Mouse (Mus musculus): ENCODE results near the gene Lamc2. TPM values are rescaled to one million over a fixed set of nuclear protein-coding genes. Genes with fewer than 3 reads are reported as not detected.

Lamc2 gene
- polyA plus RNA-seq, 1 experiment, result 37.5 TPM

DNA sequence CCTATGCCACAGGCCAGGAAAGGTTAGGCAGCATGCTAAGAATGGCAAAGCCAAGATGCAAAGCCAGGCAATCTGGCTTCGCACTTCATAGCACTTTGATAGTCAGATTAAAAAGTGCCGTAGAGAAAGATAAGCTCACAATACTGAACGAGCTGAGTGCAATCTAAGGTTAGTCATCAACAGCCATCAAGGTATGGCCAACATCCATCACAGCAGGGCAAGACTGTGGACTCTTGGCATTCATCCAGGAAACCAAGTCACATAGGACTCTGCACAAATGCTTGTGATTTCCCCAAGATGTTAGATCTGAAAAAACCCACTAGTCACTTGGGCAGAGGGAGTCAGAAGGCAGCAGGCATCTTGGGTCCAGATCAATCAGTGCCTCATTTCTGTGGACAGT is 1.8 kb upstream of the Lamc2 start:
- 69% methylated on average over 3 of the region's 3 CpGs for WGBS
- H3K4me1 ChIP-seq (ENCODE audit: control insufficient read depth, insufficient read depth, low read length), result peaks cover 3% of the 10 kb centered on the region; the same call in 1 of the 2 replicates
- no peak for DNase-seq
- no peak for TF ChIP-seq POLR2A (IDR thresholded peaks at IDR 0.05; ENCODE audit: borderline replicate concordance, extremely low read depth, low read depth, low read length)
- no peak for TF ChIP-seq CTCF (IDR thresholded peaks at IDR 0.05; ENCODE audit: insufficient read depth, low read length)
- no peak overlapping the region for H3K4me3 ChIP-seq (replicated peaks; ENCODE audit: extremely low read depth, low read depth, low read length)

DNA sequence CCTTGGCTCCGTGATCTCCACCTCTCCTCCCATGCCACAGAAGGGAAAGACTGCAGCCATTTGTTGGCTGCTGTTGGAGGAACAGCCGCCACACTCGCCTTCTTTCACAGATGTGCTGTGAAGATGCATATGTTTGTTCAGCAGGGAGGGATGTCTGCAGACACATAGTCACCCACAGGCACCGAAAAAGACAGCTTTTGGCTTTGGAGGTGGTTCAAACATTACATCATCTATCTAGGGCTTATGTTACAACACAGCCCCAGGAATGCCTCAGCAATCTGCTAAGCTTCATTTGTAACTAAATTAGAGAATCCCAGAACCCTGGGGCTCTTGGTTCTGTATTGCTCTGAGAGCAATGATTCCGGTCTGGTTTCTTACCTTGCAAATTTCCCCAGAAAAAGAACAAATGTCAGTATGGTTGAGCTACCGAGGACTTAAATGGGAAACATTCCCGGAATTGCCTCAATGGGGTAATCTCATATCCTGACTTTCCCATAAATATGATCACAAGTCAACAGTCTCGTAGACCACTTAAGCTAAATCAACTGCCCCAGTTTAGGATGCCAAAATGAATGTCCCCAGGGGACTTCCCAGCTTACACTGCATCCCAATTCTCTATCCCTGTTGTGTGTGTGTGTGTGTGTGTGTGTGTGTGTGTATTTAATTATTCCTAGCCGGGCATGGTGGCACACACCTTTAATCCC is 5.5 kb downstream of the Lamc2 start:
- TF ChIP-seq POLR2A (IDR thresholded peaks at IDR 0.05; ENCODE audit: borderline replicate concordance, extremely low read depth, low read depth, low read length) (no peak), CTCF (IDR thresholded peaks at IDR 0.05; ENCODE audit: insufficient read depth, low read length) (no peak)
- Histone ChIP-seq H3K4me3 (replicated peaks; ENCODE audit: extremely low read depth, low read depth, low read length) (no peak overlapping the region), H3K4me1 (ENCODE audit: control insufficient read depth, insufficient read depth, low read length) (peaks cover 3% of the 10 kb centered on the region; the same call in 1 of the 2 replicates)
- WGBS, result 62% methylated on average over 9 of the region's 9 CpGs
- no peak for DNase-seq

DNA sequence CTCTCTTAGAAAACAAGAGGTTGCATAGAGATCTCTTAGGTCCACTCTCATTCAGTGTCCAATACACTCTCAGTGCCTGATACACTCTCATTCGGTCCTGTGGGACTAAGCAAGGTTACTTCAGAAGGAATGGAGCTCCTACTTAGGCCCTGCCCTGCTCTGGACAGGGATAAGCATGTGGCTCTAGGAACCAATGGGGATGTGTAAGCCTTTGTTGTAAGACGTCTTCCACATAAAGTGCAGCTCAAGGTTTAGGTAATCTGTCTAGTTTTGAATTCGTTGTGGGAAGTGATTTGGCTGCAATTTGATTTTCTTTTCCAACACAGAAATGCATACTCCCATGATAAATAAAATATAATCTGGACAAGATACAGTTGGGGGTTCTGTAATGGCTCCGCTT is 6.1 kb downstream of the Lamc2 start:
- H3K4me1 ChIP-seq (ENCODE audit: control insufficient read depth, insufficient read depth, low read length), result no peaks in the 10 kb centered on the region
- no peak overlapping the region for H3K4me3 ChIP-seq (replicated peaks; ENCODE audit: extremely low read depth, low read depth, low read length)
- 82% methylated on average over 4 of the region's 4 CpGs for WGBS
- DNase-seq, result no peak
- TF ChIP-seq CTCF (IDR thresholded peaks at IDR 0.05; ENCODE audit: insufficient read depth, low read length) (no peak), POLR2A (IDR thresholded peaks at IDR 0.05; ENCODE audit: borderline replicate concordance, extremely low read depth, low read depth, low read length) (no peak)

DNA sequence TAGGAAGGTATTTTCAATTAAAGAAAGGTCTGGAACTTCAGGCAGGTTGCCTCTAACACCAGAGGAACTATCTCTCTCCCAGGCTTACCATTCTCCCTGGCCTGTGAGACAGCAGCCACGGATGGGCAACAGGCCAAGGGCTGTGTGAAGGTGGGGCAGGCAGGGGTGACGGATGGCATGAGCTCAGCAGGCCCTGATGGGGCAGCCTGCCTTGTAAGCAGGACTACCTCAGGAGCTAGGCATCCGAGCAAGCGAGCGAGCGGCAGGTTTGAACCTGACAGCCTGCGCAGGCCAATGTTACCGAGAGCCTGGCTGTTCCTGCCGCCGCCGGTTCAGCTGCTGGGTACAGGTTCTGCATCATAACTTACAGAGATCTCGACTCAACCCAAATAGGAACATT is 11.4 kb downstream of the Lamc2 start:
- peak; percentile 44 for DNase-seq

DNA sequence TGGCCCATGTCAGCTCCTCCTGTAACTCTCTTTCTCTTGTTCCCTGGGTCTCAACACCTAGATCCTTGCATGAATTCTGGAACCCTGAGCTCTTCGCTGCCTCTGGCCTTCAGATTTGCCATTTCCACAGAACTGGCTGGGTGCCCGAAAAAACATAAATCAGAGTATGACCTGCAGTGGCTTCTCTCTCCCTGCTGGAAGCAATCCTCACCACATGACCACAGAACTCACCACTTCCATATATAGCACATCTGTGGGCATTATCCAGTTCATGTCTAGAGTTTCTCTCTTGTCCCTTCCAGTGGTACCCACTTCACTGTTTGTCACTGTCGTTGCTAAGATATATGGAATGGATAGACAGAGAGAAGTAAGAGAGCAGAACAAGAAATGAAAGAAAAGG is 13.0 kb downstream of the Lamc2 start:
- DNase-seq, result no peak
- H3K4me3 ChIP-seq (replicated peaks; ENCODE audit: extremely low read depth, low read depth, low read length), result no peak overlapping the region
- TF ChIP-seq POLR2A (IDR thresholded peaks at IDR 0.05; ENCODE audit: borderline replicate concordance, extremely low read depth, low read depth, low read length) (no peak), CTCF (IDR thresholded peaks at IDR 0.05; ENCODE audit: insufficient read depth, low read length) (no peak)
- 39% methylated on average over 3 of the region's 3 CpGs for WGBS
- H3K4me1 ChIP-seq (ENCODE audit: control insufficient read depth, insufficient read depth, low read length), result peaks cover 6% of the 10 kb centered on the region

More for the DNA sequence above, 11.4 kb downstream of the Lamc2 start:
- no peak for TF ChIP-seq POLR2A (IDR thresholded peaks at IDR 0.05; ENCODE audit: borderline replicate concordance, extremely low read depth, low read depth, low read length)
- TF ChIP-seq CTCF (IDR thresholded peaks at IDR 0.05; ENCODE audit: insufficient read depth, low read length), result no peak
- Histone ChIP-seq H3K4me1 (ENCODE audit: control insufficient read depth, insufficient read depth, low read length) (peaks cover 6% of the 10 kb centered on the region), H3K4me3 (replicated peaks; ENCODE audit: extremely low read depth, low read depth, low read length) (no peak overlapping the region)
- 53% methylated on average over 12 of the region's 12 CpGs for WGBS

DNA sequence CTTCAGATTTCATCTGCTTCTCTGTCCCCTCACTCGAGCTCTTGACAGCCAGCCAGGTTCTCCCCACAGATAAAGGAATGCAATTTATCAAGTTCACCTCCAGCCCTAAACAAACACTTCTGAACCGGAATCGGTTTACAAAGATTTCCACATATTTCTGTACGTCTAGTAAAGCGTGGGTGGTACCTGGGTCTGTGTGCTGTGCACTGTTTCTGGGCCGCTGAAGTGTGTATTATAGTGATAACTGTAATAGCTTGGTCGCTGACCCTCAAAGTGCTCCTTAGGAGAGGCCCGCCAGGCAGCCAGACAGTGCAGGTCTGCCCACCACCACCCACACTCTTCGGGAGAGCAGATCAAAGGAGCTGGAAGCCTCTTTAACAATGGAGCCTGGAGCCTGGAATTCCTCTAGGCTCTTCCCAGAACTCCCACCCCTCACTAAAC is 13.9 kb downstream of the Lamc2 start:
- 17% methylated on average over 9 of the region's 9 CpGs for WGBS
- Histone ChIP-seq H3K4me3 (replicated peaks; ENCODE audit: extremely low read depth, low read depth, low read length) (no peak overlapping the region), H3K4me1 (ENCODE audit: control insufficient read depth, insufficient read depth, low read length) (peaks cover 6% of the 10 kb centered on the region)
- DNase-seq, result peak; percentile 21
- TF ChIP-seq CTCF (IDR thresholded peaks at IDR 0.05; ENCODE audit: insufficient read depth, low read length), result no peak
- no peak for TF ChIP-seq POLR2A (IDR thresholded peaks at IDR 0.05; ENCODE audit: borderline replicate concordance, extremely low read depth, low read depth, low read length)

DNA sequence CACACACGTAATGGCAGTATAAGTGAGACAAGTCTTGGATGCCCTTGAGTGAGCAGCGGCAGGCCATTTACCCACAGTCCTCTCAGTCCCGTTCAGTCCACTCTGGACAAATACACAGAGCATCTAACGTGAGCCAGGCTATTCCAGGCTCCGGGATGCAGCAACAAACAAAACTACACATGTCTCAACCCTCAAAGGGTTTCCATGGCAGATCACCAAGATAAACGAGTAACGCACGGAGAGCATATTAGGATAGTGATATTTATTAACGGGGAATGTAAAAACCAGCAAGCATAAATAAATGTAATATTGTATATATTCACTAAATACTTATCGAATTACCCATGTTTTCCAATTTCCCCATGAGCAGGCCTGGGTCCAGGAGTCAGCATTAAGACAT is 15.2 kb downstream of the Lamc2 start:
- 67% methylated on average over 10 of the region's 10 CpGs for WGBS
- peaks cover 6% of the 10 kb centered on the region for H3K4me1 ChIP-seq (ENCODE audit: control insufficient read depth, insufficient read depth, low read length)

DNA sequence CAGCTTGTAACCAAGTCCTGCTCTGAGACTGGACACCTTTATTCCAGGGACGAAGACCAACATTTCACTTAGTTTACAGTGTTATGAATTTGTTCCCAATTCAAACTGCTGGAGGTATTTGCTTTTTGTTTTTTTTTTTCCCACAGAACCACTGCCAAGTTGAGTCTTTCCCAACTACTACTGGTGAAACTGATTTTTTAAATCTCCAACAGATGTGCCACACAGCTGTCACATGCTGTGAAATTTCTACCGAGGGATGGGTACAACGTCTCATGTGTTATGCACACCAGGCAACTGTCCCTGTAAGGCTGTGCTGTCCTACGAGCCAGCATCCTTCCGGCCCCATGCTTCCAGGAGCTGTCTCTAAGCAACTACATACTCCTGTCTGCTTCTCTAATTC is 18.0 kb downstream of the Lamc2 start:
- Histone ChIP-seq H3K4me3 (replicated peaks; ENCODE audit: extremely low read depth, low read depth, low read length) (no peak overlapping the region), H3K4me1 (ENCODE audit: control insufficient read depth, insufficient read depth, low read length) (peaks cover 6% of the 10 kb centered on the region)
- TF ChIP-seq POLR2A (IDR thresholded peaks at IDR 0.05; ENCODE audit: borderline replicate concordance, extremely low read depth, low read depth, low read length) (no peak), CTCF (IDR thresholded peaks at IDR 0.05; ENCODE audit: insufficient read depth, low read length) (no peak)
- DNase-seq, result no peak
- 66% methylated on average over 5 of the region's 5 CpGs for WGBS

More for the DNA sequence above, 15.2 kb downstream of the Lamc2 start:
- no peak for TF ChIP-seq CTCF (IDR thresholded peaks at IDR 0.05; ENCODE audit: insufficient read depth, low read length)
- no peak for TF ChIP-seq POLR2A (IDR thresholded peaks at IDR 0.05; ENCODE audit: borderline replicate concordance, extremely low read depth, low read depth, low read length)
- DNase-seq, result no peak
- no peak overlapping the region for H3K4me3 ChIP-seq (replicated peaks; ENCODE audit: extremely low read depth, low read depth, low read length)

DNA sequence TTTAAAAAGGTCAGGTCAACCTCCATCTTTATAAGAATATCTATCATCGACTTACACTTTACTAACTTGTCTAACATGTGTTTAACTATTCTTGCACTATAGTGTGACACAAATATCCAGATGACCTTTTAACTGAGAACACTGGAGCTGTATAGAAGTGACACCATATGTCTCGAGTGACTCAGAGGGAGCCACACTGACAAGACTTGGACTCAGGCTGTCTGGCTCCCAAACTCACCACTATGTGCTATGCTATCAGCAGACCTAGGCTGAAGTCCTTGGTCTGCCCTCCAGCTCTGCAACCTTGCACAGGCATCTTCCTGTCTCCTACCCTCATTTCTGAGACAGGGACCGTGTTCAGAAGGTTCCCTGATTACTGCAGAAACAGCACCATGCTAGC is 22.4 kb downstream of the Lamc2 start:
- no peak for DNase-seq
- WGBS, result 66% methylated on average over 3 of the region's 3 CpGs
- TF ChIP-seq POLR2A (IDR thresholded peaks at IDR 0.05; ENCODE audit: borderline replicate concordance, extremely low read depth, low read depth, low read length), result no peak
- no peak for TF ChIP-seq CTCF (IDR thresholded peaks at IDR 0.05; ENCODE audit: insufficient read depth, low read length)
- Histone ChIP-seq H3K4me3 (replicated peaks; ENCODE audit: extremely low read depth, low read depth, low read length) (no peak overlapping the region), H3K4me1 (ENCODE audit: control insufficient read depth, insufficient read depth, low read length) (no peaks in the 10 kb centered on the region)

DNA sequence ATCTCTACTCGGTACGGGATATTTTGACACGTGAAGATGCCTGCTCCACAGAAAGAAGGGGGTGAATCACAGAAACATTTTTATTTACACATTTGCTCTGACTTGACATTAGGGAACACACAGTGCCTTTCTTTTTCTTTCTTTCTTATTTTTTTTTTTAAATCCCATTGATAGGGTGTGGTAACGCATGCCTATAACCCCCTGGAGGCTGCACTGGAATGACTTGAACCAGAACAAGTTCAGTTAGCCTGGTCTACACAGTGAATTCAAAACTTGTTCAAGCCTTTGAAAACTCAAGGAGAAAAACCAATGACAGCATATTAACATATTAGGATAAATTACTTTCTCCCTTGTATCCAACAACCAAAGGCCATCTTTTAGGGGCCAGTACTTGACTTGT is 27.1 kb downstream of the Lamc2 start:
- Histone ChIP-seq H3K4me3 (replicated peaks; ENCODE audit: extremely low read depth, low read depth, low read length) (no peak overlapping the region), H3K4me1 (ENCODE audit: control insufficient read depth, insufficient read depth, low read length) (no peaks in the 10 kb centered on the region)
- no peak for DNase-seq
- TF ChIP-seq POLR2A (IDR thresholded peaks at IDR 0.05; ENCODE audit: borderline replicate concordance, extremely low read depth, low read depth, low read length), result no peak
- no peak for TF ChIP-seq CTCF (IDR thresholded peaks at IDR 0.05; ENCODE audit: insufficient read depth, low read length)
- WGBS, result 95% methylated on average over 4 of the region's 4 CpGs

Data from lung, adult 2 months (tissue).